Mouse (Mus musculus): Measurements from ENCODE around the gene Cd4. TPM values are rescaled to one million over a fixed set of nuclear protein-coding genes. Genes with fewer than 3 reads are reported as not detected.

Cd4 gene
- polyA plus RNA-seq, 1 experiment from 2014 or later: 0.46 TPM

- peak within 1 kb of the TSS; percentile 26; the same call in 1 of the 2 replicates for H3K27ac ChIP-seq (ENCODE audit: low read length)
- H3K36me3 ChIP-seq (ENCODE audit: control insufficient read depth, insufficient read depth, low read length): peaks cover 8% of the 10 kb centered on the region
- H3K4me3 ChIP-seq (replicated peaks; ENCODE audit: low read length): no peak within 1 kb of the TSS; the same call in 1 of the 2 replicates
- ATAC-seq (ENCODE audit: insufficient read depth, low FRiP score): no peak
- 0 out of 2 replicates have a peak, but pooled peaks cover 5% of the 10 kb centered on the region for H3K27me3 ChIP-seq (ENCODE audit: control insufficient read depth, insufficient read depth, low read length)
- H3K4me2 ChIP-seq (ENCODE audit: low read depth, low read length): peak within 1 kb of the TSS; percentile 25; the same call in 1 of the 2 replicates
- 14% methylated on average over 12 of the region's 13 CpGs for WGBS
- H3K4me1 ChIP-seq (ENCODE audit: control insufficient read depth, insufficient read depth, low read length): peaks cover 35% of the 10 kb centered on the region
- peak within 1 kb of the TSS; percentile 51; the same call in 1 of the 2 replicates for H3K9ac ChIP-seq (ENCODE audit: low read length)
- no peaks in the 10 kb centered on the region for H3K9me3 ChIP-seq (replicated peaks; ENCODE audit: control insufficient read depth, low read length)
Observed at GRCm38 (mm10) chr6:124911533-124912218, 23.7 kb upstream of the Cd4 start, which contains the start of gene Lag3. TSS of gene Lag3 (minus strand) at chr6:124911705.

DNA sequence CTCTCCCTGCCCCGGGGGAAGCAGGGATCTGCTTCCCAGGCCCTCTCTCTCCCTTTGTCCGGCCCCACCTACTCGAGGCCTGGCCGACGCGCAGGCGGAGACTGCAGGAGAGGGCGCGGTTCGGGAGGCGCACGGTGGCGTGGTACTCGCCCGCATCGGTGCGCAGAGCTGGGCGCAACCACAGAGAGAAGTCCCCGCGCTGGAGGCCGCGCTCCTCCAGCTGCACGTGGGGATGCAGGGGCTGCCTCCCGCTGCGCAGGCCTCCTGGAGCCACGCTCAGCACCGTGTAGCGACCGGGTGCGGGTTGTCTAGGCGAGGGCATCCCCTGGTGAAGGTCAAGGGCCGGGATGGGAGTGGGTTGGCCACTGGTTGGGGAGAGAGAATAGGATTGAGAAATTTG is 22.0 kb upstream of the Cd4 start:
- H3K4me3 ChIP-seq (replicated peaks; ENCODE audit: low read length): peak overlapping the region; percentile 18
- 0 out of 2 replicates have a peak, but pooled peaks cover 5% of the 10 kb centered on the region for H3K27me3 ChIP-seq (ENCODE audit: control insufficient read depth, insufficient read depth, low read length)
- peaks cover 8% of the 10 kb centered on the region for H3K36me3 ChIP-seq (ENCODE audit: control insufficient read depth, insufficient read depth, low read length)
- peaks cover 26% of the 10 kb centered on the region for H3K4me1 ChIP-seq (ENCODE audit: control insufficient read depth, insufficient read depth, low read length)
- ATAC-seq (ENCODE audit: insufficient read depth, low FRiP score): peak; percentile 31; the same call in 1 of the 2 replicates
- H3K27ac ChIP-seq (ENCODE audit: low read length): no peak overlapping the region
- peak overlapping the region; percentile 47 for H3K4me2 ChIP-seq (ENCODE audit: low read depth, low read length)
- 9% methylated on average over 32 of the region's 32 CpGs for WGBS
- H3K9ac ChIP-seq (ENCODE audit: low read length): peak overlapping the region; percentile 56; the same call in 1 of the 2 replicates
- H3K9me3 ChIP-seq (replicated peaks; ENCODE audit: control insufficient read depth, low read length): no peaks in the 10 kb centered on the region

DNA sequence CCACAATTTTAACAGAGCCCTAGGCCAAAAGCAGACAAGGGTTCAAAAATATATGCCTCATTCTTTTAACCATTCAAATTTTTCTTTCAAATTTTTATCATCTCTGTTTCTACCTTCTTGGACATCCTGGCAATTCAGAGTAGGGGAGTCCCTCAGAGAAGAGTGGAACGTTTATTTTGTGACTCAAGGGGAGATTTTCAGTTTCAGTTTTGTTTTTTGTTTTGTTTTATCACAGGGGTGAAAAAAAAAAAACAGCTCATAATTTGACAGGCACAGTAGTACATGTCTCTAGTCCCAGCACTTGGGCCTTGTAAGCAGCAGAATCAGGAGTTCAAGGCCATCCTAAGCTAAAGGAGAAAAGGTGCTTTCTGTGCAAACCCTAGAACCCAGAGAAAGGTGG is 19.7 kb upstream of the Cd4 start:
- no peak overlapping the region for H3K4me3 ChIP-seq (replicated peaks; ENCODE audit: low read length)
- 84% methylated on average over 1 of the region's 1 CpGs for WGBS
- H3K27me3 ChIP-seq (ENCODE audit: control insufficient read depth, insufficient read depth, low read length): 0 out of 2 replicates have a peak, but pooled peaks cover 5% of the 10 kb centered on the region
- no peak overlapping the region for H3K27ac ChIP-seq (ENCODE audit: low read length)
- H3K9me3 ChIP-seq (replicated peaks; ENCODE audit: control insufficient read depth, low read length): no peaks in the 10 kb centered on the region
- H3K9ac ChIP-seq (ENCODE audit: low read length): no peak overlapping the region
- H3K4me2 ChIP-seq (ENCODE audit: low read depth, low read length): no peak overlapping the region
- ATAC-seq (ENCODE audit: insufficient read depth, low FRiP score): no peak
- peaks cover 23% of the 10 kb centered on the region for H3K4me1 ChIP-seq (ENCODE audit: control insufficient read depth, insufficient read depth, low read length)
- no peaks in the 10 kb centered on the region for H3K36me3 ChIP-seq (ENCODE audit: control insufficient read depth, insufficient read depth, low read length)

- peak overlapping the region; percentile 61; the same call in 1 of the 2 replicates for H3K4me3 ChIP-seq (replicated peaks; ENCODE audit: low read length)
- peaks cover 16% of the 10 kb centered on the region for H3K4me1 ChIP-seq (ENCODE audit: control insufficient read depth, insufficient read depth, low read length)
- H3K4me2 ChIP-seq (ENCODE audit: low read depth, low read length): peak overlapping the region; percentile 94
- H3K9ac ChIP-seq (ENCODE audit: low read length): peak overlapping the region; percentile 81
- no peaks in the 10 kb centered on the region for H3K36me3 ChIP-seq (ENCODE audit: control insufficient read depth, insufficient read depth, low read length)
- no peak for ATAC-seq (ENCODE audit: insufficient read depth, low FRiP score)
- H3K27me3 ChIP-seq (ENCODE audit: control insufficient read depth, insufficient read depth, low read length): 0 out of 2 replicates have a peak, but pooled peaks cover 2% of the 10 kb centered on the region
- peak overlapping the region; percentile 99 for H3K27ac ChIP-seq (ENCODE audit: low read length)
- no peaks in the 10 kb centered on the region for H3K9me3 ChIP-seq (replicated peaks; ENCODE audit: control insufficient read depth, low read length)
- WGBS: 39% methylated on average over 16 of the region's 16 CpGs
Observed at GRCm38 (mm10) chr6:124904991-124905860, 17.2 kb upstream of the Cd4 start.

DNA sequence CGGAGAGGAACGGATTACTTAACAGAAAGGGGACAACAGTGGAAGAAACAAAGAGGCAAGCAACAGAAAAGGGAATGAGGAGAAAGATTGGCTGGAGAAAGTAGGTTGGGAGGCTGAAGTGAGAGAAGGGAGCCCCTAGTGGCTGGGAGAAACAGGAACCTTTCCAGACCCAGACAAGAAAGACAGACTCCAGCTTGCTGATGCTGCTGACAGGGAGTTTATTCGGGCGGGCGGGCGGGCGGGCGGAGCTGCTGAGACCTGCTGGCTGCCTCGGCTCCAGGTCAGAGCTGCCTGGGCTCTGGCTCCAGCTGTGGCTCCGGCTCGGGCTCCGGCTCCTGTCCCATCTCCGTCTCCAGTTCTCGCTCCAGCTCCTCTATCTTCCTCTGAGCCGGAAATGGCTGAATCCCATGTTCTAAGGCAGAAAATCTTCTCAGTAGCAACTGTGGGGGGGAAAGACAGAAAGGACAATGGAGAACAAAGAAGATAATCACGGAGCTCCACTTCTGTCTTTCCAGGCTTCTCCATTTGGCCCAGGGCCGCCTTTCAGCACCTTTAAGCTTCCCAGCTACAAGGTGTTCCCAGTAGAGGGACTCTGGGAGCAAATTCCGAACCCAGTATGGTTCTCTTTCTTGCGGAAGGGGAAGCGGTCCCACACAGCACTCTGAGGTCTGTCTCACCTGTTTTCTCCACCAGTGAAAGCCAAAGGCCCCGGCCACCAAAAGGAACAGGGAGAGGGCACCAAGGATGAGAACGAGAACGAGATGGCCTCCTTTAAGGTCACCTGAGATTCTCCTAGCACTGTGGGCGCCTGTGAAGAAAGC is 16.4 kb upstream of the Cd4 start:
- 7% methylated on average over 24 of the region's 24 CpGs for WGBS
- peak; percentile 81 for ATAC-seq (ENCODE audit: insufficient read depth, low FRiP score)
- H3K4me1 ChIP-seq (ENCODE audit: control insufficient read depth, insufficient read depth, low read length): peaks cover 11% of the 10 kb centered on the region
- no peaks in the 10 kb centered on the region for H3K9me3 ChIP-seq (replicated peaks; ENCODE audit: control insufficient read depth, low read length)
- H3K27me3 ChIP-seq (ENCODE audit: control insufficient read depth, insufficient read depth, low read length): no peaks in the 10 kb centered on the region
- H3K27ac ChIP-seq (ENCODE audit: low read length): peak overlapping the region; percentile 99
- H3K4me2 ChIP-seq (ENCODE audit: low read depth, low read length): peak overlapping the region; percentile 94
- peak overlapping the region; percentile 61 for H3K4me3 ChIP-seq (replicated peaks; ENCODE audit: low read length)
- no peaks in the 10 kb centered on the region for H3K36me3 ChIP-seq (ENCODE audit: control insufficient read depth, insufficient read depth, low read length)
- H3K9ac ChIP-seq (ENCODE audit: low read length): peak overlapping the region; percentile 81

DNA sequence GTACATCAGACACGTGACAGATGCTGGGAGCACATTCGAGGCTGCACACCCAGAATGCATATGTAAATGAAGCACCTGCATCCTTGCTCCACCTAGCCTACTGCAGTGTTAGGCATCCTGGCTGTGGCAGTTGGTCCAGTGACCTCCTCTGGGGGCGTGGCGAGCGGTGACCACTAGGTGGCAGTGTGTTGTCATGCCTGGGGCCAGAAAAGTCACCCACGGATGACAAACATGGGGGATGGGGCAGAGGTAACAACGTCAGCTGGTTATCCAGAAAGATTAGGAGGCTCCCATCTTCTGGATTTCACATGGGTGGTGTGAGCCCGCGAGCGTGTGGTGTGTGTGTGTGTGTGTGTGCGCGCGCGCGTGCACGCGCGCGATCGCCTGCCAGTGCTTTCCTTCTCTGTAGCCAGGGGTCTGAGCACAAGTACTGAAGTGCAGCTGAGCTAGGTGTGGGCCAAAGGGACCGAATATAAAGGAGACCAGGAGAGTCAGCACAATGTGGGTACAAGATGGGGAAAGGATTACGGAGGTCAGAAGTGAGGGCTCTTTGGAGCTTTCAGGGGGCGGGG is 15.6 kb upstream of the Cd4 start:
- WGBS: 0% methylated on average over 23 of the region's 23 CpGs

DNA sequence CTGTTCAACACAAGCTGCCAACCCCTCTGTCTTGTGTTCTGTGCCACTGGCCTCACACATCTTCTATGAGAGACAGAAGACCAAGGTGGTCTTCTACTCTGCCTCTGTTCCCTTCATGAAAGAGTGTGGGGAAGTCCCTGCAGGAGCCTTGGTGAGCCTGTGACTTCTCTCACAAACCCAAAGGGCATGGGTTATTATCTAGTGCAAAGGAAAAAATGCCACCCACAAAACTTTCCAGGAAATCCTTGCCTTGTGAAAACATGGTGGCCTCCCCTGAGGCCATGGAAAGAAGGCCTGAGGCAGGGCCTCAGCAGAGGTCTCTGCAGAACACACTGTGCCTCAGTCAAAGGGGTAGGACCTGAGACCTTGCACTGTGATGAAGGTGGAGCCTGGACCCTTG is 13.8 kb upstream of the Cd4 start:
- Histone ChIP-seq H3K4me2 (ENCODE audit: low read depth, low read length) (no peak overlapping the region), H3K4me1 (ENCODE audit: control insufficient read depth, insufficient read depth, low read length) (peaks cover 11% of the 10 kb centered on the region), H3K27ac (ENCODE audit: low read length) (no peak overlapping the region), H3K36me3 (ENCODE audit: control insufficient read depth, insufficient read depth, low read length) (no peaks in the 10 kb centered on the region), H3K9ac (ENCODE audit: low read length) (no peak overlapping the region), H3K9me3 (replicated peaks; ENCODE audit: control insufficient read depth, low read length) (no peaks in the 10 kb centered on the region), H3K4me3 (replicated peaks; ENCODE audit: low read length) (no peak overlapping the region), H3K27me3 (ENCODE audit: control insufficient read depth, insufficient read depth, low read length) (no peaks in the 10 kb centered on the region)
- no peak for ATAC-seq (ENCODE audit: insufficient read depth, low FRiP score)

More for the DNA sequence above, 15.6 kb upstream of the Cd4 start:
- Histone ChIP-seq H3K4me1 (ENCODE audit: control insufficient read depth, insufficient read depth, low read length) (peaks cover 11% of the 10 kb centered on the region), H3K4me2 (ENCODE audit: low read depth, low read length) (peak overlapping the region; percentile 94), H3K36me3 (ENCODE audit: control insufficient read depth, insufficient read depth, low read length) (no peaks in the 10 kb centered on the region), H3K9ac (ENCODE audit: low read length) (peak overlapping the region; percentile 81), H3K9me3 (replicated peaks; ENCODE audit: control insufficient read depth, low read length) (no peaks in the 10 kb centered on the region), H3K27me3 (ENCODE audit: control insufficient read depth, insufficient read depth, low read length) (no peaks in the 10 kb centered on the region), H3K27ac (ENCODE audit: low read length) (peak overlapping the region; percentile 99), H3K4me3 (replicated peaks; ENCODE audit: low read length) (peak overlapping the region; percentile 61)
- peak; percentile 84 for ATAC-seq (ENCODE audit: insufficient read depth, low FRiP score)

DNA sequence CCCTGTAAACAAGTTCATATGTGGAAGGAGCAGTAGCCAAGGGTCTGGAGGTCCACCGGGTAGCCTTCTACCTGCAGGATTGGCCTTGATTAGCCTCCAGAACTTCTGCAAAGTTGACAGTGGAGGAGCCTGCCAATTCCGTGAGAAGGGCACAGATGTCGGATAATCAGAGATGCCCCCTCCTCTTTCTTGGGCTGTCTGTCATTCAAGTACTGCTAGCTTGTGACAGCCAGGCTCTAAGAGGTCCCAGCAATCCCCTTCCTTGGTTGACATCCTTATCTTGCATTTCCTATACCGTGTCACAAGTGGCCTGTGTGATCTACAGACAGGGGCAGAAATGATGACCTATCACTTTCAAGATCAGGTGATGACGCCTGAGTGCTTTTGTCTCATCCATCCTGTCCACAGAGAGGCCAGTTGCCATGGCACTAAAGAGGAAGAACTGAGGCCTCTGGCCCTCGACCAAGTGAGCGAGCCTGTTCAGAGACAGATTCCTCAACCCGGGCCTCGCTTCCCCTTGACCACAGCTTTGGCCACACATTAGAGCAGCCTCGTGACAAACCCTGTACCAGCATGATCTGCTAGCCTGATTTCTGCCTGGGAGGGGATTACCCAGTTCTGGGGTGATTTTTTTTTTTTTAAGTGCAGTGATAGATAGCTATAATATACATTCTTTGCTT is 12.9 kb upstream of the Cd4 start:
- Histone ChIP-seq H3K36me3 (ENCODE audit: control insufficient read depth, insufficient read depth, low read length) (no peaks in the 10 kb centered on the region), H3K9me3 (replicated peaks; ENCODE audit: control insufficient read depth, low read length) (no peaks in the 10 kb centered on the region), H3K4me1 (ENCODE audit: control insufficient read depth, insufficient read depth, low read length) (peaks cover 11% of the 10 kb centered on the region), H3K9ac (ENCODE audit: low read length) (no peak overlapping the region), H3K27ac (ENCODE audit: low read length) (no peak overlapping the region), H3K4me2 (ENCODE audit: low read depth, low read length) (no peak overlapping the region), H3K4me3 (replicated peaks; ENCODE audit: low read length) (no peak overlapping the region), H3K27me3 (ENCODE audit: control insufficient read depth, insufficient read depth, low read length) (no peaks in the 10 kb centered on the region)
- ATAC-seq (ENCODE audit: insufficient read depth, low FRiP score): no peak
- 52% methylated on average over 10 of the region's 10 CpGs for WGBS

Measured in stomach, embryonic 16.5 days (tissue).